Comparison of ENCODE assay signal across 8 mouse cellular contexts in the genomic region with DNA sequence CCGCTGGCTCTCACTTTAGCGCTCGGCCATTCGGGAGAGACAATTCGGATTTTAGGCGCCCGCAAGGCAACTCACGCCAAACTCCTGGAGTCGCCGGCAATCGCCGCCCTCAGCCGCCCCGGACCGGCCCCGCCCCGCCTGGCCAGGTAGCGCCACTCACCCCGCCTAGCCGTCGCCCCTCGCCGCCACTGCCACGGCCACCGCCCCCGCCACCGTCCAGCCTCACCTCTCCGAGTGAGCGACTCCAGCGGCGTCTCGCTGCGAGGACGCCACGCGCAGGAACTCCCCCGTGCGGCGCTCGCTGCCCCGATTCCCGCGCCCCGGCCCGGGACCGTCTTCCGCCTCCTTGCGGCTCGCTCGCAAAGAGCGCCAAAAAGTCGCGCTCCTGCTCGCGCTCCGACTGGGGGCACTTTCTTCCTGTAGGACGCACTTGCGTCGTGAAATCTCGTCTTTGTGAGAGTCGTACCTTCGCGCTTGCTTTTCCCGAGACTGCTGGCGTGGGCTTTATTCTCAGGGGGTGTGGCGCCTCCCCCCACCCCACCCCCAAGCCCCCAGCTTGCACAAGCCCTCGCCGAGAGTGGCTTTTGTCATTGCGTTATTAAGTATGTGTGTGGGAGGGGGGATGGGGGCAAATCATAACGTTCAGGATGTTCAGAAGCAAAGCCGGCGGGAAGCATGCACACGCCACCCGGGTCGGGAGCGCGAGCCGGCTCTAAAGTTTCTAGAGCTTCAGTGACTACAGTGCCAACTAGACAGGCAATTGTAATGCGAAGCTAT. TPM values are rescaled to one million over a fixed set of nuclear protein-coding genes. Genes with fewer than 3 reads are reported as not detected.
DNase-seq lines count a peak whose midpoint lies in the region; ATAC-seq and TF ChIP-seq lines count a peak whose summit lies in the region.

No protein-coding gene starts in this region.

- H3K27ac ChIP-seq in bone marrow macrophage, adult 2 months (ENCODE audit: insufficient read depth, low read depth, low read length), result no peak overlapping the region
- peak overlapping the region; percentile 42 for H3K27ac ChIP-seq in forebrain, embryonic 12.5 days
- peak overlapping the region; percentile 60; the same call in 1 of the 2 replicates for H3K27ac ChIP-seq in liver, postnatal 0 days (ENCODE audit: low read depth)
- no peak overlapping the region for H3K27ac ChIP-seq in neural tube, embryonic 12.5 days

- peak overlapping the region; percentile 63 for H3K4me3 ChIP-seq in bone marrow macrophage, adult 2 months (ENCODE audit: insufficient read depth, low read length)
- peak overlapping the region; percentile 52 for H3K4me3 ChIP-seq in forebrain, embryonic 12.5 days (replicated peaks)
- H3K4me3 ChIP-seq in liver, postnatal 0 days (ENCODE audit: low read depth, low read length), result peak overlapping the region; percentile 63
- peak overlapping the region; percentile 52 for H3K4me3 ChIP-seq in neural tube, embryonic 12.5 days

- 23% methylated on average over 68 of the region's 79 CpGs for WGBS in forebrain, embryonic 12.5 days
- WGBS in liver, postnatal 0 days (ENCODE audit: insufficient replicate concordance), result 27% methylated on average over 61 of the region's 79 CpGs
- 18% methylated on average over 74 of the region's 79 CpGs for WGBS in neural tube, embryonic 12.5 days

- peak overlapping the region; percentile 51 for H3K9ac ChIP-seq in forebrain, embryonic 12.5 days
- peak overlapping the region; percentile 61 for H3K9ac ChIP-seq in liver, postnatal 0 days (replicated peaks)
- H3K9ac ChIP-seq in neural tube, embryonic 12.5 days, result peak overlapping the region; percentile 45; the same call in 1 of the 2 replicates

- H3K4me2 ChIP-seq in forebrain, embryonic 12.5 days, result peak overlapping the region; percentile 63
- H3K4me2 ChIP-seq in liver, postnatal 0 days (ENCODE audit: low read depth, low read length), result peak overlapping the region; percentile 84
- peak overlapping the region; percentile 76 for H3K4me2 ChIP-seq in neural tube, embryonic 12.5 days (replicated peaks)

- no peaks in the 10 kb centered on the region for H3K4me1 ChIP-seq in bone marrow macrophage, adult 2 months (ENCODE audit: control insufficient read depth, insufficient read depth, low read length)
- H3K4me1 ChIP-seq in forebrain, embryonic 12.5 days, result no peaks in the 10 kb centered on the region
- H3K4me1 ChIP-seq in liver, postnatal 0 days (ENCODE audit: insufficient read depth), result 0 out of 2 replicates have a peak, but pooled peaks cover 2% of the 10 kb centered on the region
- no peaks in the 10 kb centered on the region for H3K4me1 ChIP-seq in neural tube, embryonic 12.5 days

- no peak for TF ChIP-seq CTCF in bone marrow macrophage, adult 2 months (IDR thresholded peaks at IDR 0.05; ENCODE audit: low read depth, low read length)
- TF ChIP-seq CTCF in liver, postnatal 0 days (IDR thresholded peaks at IDR 0.05; ENCODE audit: low read depth), result peak; percentile 61

- H3K9me3 ChIP-seq in forebrain, embryonic 12.5 days, result no peaks in the 10 kb centered on the region
- H3K9me3 ChIP-seq in liver, postnatal 0 days (ENCODE audit: low read length), result no peaks in the 10 kb centered on the region
- no peaks in the 10 kb centered on the region for H3K9me3 ChIP-seq in neural tube, embryonic 12.5 days

- H3K27me3 ChIP-seq in forebrain, embryonic 12.5 days, result peaks cover 14% of the 10 kb centered on the region
- H3K27me3 ChIP-seq in liver, postnatal 0 days (ENCODE audit: insufficient read depth, low read length), result peaks cover 22% of the 10 kb centered on the region; the same call in 1 of the 2 replicates
- 0 out of 2 replicates have a peak, but pooled peaks cover 2% of the 10 kb centered on the region for H3K27me3 ChIP-seq in neural tube, embryonic 12.5 days (replicated peaks)

- no peak for TF ChIP-seq POLR2A in bone marrow macrophage, adult 2 months (IDR thresholded peaks at IDR 0.05; ENCODE audit: borderline replicate concordance, low read depth, low read length)

- DNase-seq in cerebellum, adult 11-12 months, result peak; percentile 2
- DNase-seq in liver, postnatal 0 days, result peak; percentile 62
- DNase-seq in thymus, postnatal 36 days, result peak; percentile 71 to 77

- TF ChIP-seq EP300 in liver, postnatal 0 days (IDR thresholded peaks at IDR 0.05; ENCODE audit: low read depth), result no peak

- H3K36me3 ChIP-seq in forebrain, embryonic 12.5 days (replicated peaks), result no peaks in the 10 kb centered on the region
- no peaks in the 10 kb centered on the region for H3K36me3 ChIP-seq in liver, postnatal 0 days (replicated peaks; ENCODE audit: insufficient read depth, low read length)
- no peaks in the 10 kb centered on the region for H3K36me3 ChIP-seq in neural tube, embryonic 12.5 days

- ATAC-seq in cerebellum, adult (ENCODE audit: insufficient number of reproducible peaks, low FRiP score, low TSS enrichment), result no peak; the same call in 1 of the 2 replicates
- peak; percentile 72 for ATAC-seq in forebrain, embryonic 12.5 days (ENCODE audit: low FRiP score)
- peak; percentile 57 for ATAC-seq in inflammation-experienced regulatory T-cells, adult 6 months
- peak; percentile 51 for ATAC-seq in liver, postnatal 0 days
- peak; percentile 74 for ATAC-seq in neural tube, embryonic 12.5 days (ENCODE audit: low FRiP score, low read depth)

RNA-seq across cellular contexts. Expression of gene Mbnl3, which starts 0.6 kb away (rescaled TPM):
- polyA plus RNA-seq in bone marrow macrophage, adult 2 months (2012; ENCODE audit: insufficient read depth, insufficient read length, missing spikeins), result 1.6 and 1.9 TPM in 2 replicates
- 5.9 and 6.2 TPM in 2 replicates for polyA plus RNA-seq in forebrain, embryonic 12.5 days (2016; fragmentation: Nextera tagmentation; extraction: Ambion mirVana)
- 10 to 100 TPM; 35.8 to 45.5 (median 36.6) TPM for polyA plus RNA-seq in inflammation-experienced regulatory T-cells, adult 6 months (2017; shearing (Covaris generic))
- 2.9 and 3.7 TPM in 2 replicates for polyA plus RNA-seq in liver, postnatal 0 days (2015; fragmentation: Nextera tagmentation; extraction: Ambion mirVana)
- polyA plus RNA-seq in neural tube, embryonic 12.5 days (2016; fragmentation: Nextera tagmentation; extraction: Ambion mirVana), result 2.7 and 4.8 TPM in 2 replicates

Comparison
In these comparisons a context has a peak if more than half of its experiments do, and no peak if none do; other contexts are left out.
1. DNase-seq: peak in every context shown above with its lines; median percentile 74 in thymus, postnatal 36 days; 62 in liver, postnatal 0 days; 2 in cerebellum, adult 11-12 months.
2. H3K27ac ChIP-seq: peak in forebrain, embryonic 12.5 days (single experiment) and liver, postnatal 0 days (single experiment); none in bone marrow macrophage, adult 2 months (single experiment) and neural tube, embryonic 12.5 days (single experiment).
3. Peak in every context shown above with its lines, with median percentiles within 50 percentile points of each other: H3K4me3 ChIP-seq, H3K4me2 ChIP-seq and H3K9ac ChIP-seq.